Mouse (Mus musculus) myocyte (in vitro differentiated cells): ENCODE results near the gene Ttc23l. TPM values are rescaled to one million over a fixed set of nuclear protein-coding genes. Genes with fewer than 3 reads are reported as not detected.

ENCODE experiments used
- H3K27me3 ChIP-seq: one replicate; pipeline ENCODE4 v1.6.1; 2011; ENCODE audit not compliant: control insufficient read depth, insufficient read depth, insufficient read length
- H3K36me3 ChIP-seq: one replicate; pipeline ENCODE4 v1.6.1; 2011; ENCODE audit not compliant: control insufficient read depth, insufficient read depth
- H3K4me2 ChIP-seq: one replicate; pipeline ENCODE4 v1.6.1; 2011; ENCODE audit warnings: low read depth, control low read depth
- H3K4me3 ChIP-seq: one replicate; pipeline ENCODE4 v1.5.1; 2011; ENCODE audit warnings: mild to moderate bottlenecking, control low read depth, moderate library complexity
- H3K79me2 ChIP-seq: one replicate; pipeline ENCODE4 v1.6.1; 2011; ENCODE audit not compliant: control insufficient read depth, insufficient read depth
- H3ac ChIP-seq: one replicate; pipeline ENCODE4 v1.6.1; 2011; ENCODE audit not compliant: control insufficient read depth, insufficient read length
- CEBPB ChIP-seq: IDR thresholded peaks from 2 replicates; pipeline ENCODE4 v1.6.1; 2011; ENCODE audit warnings: mild to moderate bottlenecking, moderate library complexity; ENCODE audit not compliant: poor library complexity, insufficient read depth, severe bottlenecking
- E2F4 ChIP-seq: IDR thresholded peaks from one replicate; pipeline ENCODE4 v1.6.1; 2011; ENCODE audit warnings: mild to moderate bottlenecking, control low read depth, moderate library complexity; ENCODE audit not compliant: insufficient read depth
- MAX ChIP-seq: IDR thresholded peaks from one replicate; pipeline ENCODE4 v1.6.1; 2011; ENCODE audit warnings: low read depth, mild to moderate bottlenecking, control low read depth
- MYOD1 ChIP-seq, 3 experiments: IDR thresholded peaks; one replicate each; pipeline ENCODE4 v1.6.1; 2011; ENCODE audit warnings: control low read depth in 2 of 3, low read depth in 2 of 3, mild to moderate bottlenecking in 2 of 3, moderate library complexity in 1 of 3; ENCODE audit not compliant: insufficient read length in 2 of 3, control insufficient read depth in 1 of 3
- MYOG ChIP-seq, 3 experiments: IDR thresholded peaks; one replicate each; pipeline ENCODE4 v1.6.1; 2011; ENCODE audit warnings: control low read depth in 2 of 3, low read depth in 2 of 3, mild to moderate bottlenecking in 2 of 3; ENCODE audit not compliant: insufficient read length in 2 of 3, control insufficient read depth in 1 of 3, insufficient read depth in 1 of 3
- POLR2A ChIP-seq: IDR thresholded peaks from one replicate; pipeline ENCODE4 v1.6.1; 2011; ENCODE audit warnings: low read depth, mild to moderate bottlenecking, control low read depth, moderate library complexity; ENCODE audit not compliant: insufficient read length
- POLR2AphosphoS2 ChIP-seq: IDR thresholded peaks from one replicate; pipeline ENCODE4 v1.6.1; 2011; ENCODE audit warnings: low read depth, control low read depth; ENCODE audit not compliant: insufficient read length
- REST ChIP-seq: IDR thresholded peaks from one replicate; pipeline ENCODE4 v1.6.1; 2011; ENCODE audit warnings: mild to moderate bottlenecking, control low read depth, moderate library complexity; ENCODE audit not compliant: insufficient read depth, insufficient read length
- SRF ChIP-seq: IDR thresholded peaks from one replicate; pipeline ENCODE4 v1.6.1; 2011; ENCODE audit warnings: low read depth; ENCODE audit not compliant: control insufficient read depth, insufficient read length
- TCF12 ChIP-seq: IDR thresholded peaks from one replicate; pipeline ENCODE4 v1.6.1; 2011; ENCODE audit warnings: mild to moderate bottlenecking, control low read depth; ENCODE audit not compliant: poor library complexity, insufficient read depth, severe bottlenecking
- TCF3 ChIP-seq: IDR thresholded peaks from one replicate; pipeline ENCODE4 v1.6.1; 2011; ENCODE audit warnings: low read depth, control low read depth; ENCODE audit not compliant: insufficient read length
- USF1 ChIP-seq: IDR thresholded peaks from one replicate; pipeline ENCODE4 v1.6.1; 2011; ENCODE audit warnings: low read depth, mild to moderate bottlenecking, control low read depth, moderate library complexity
- polyA plus RNA-seq: library from polyadenylated mRNA; unstranded; fragments of >200 nt; fragmentation: generic; extraction: Trizol; gene quantifications from one replicate; pipeline ENCODE4 v1.2.1, GENCODE M21; 2012; ENCODE audit warnings: missing spikeins

Gene Ttc23l
- polyA plus RNA-seq, 1 experiment: not detected

- Histone ChIP-seq H3K4me2 (peak overlapping the region; percentile 83), H3K27me3 (no peaks in the 10 kb centered on the region), H3ac (peak overlapping the region; percentile 64), H3K79me2 (peaks cover 52% of the 10 kb centered on the region), H3K4me3 (peak overlapping the region; percentile 93), H3K36me3 (peaks cover 18% of the 10 kb centered on the region)
- TF ChIP-seq MAX (peak; percentile 60), USF1 (no peak)
Measured at GRCm38 (mm10) chr15:10486365-10486839, 72.1 kb downstream of the Ttc23l start.

- H3K36me3 ChIP-seq: peaks cover 25% of the 10 kb centered on the region
- H3K4me3 ChIP-seq: peak within 1 kb of the TSS; percentile 93
- peak within 1 kb of the TSS; percentile 93 for H3K4me2 ChIP-seq
- TF ChIP-seq MAX (peak; percentile 93), TCF12 (no peak), CEBPB (0 out of 2 replicates have a peak, but pooled peaks have one; percentile 19), REST (peak; percentile 34), E2F4 (peak; percentile 88), MYOD1 (IDR thresholded peaks at IDR 0.05; ENCODE audit: control insufficient read depth in 1 of 3, insufficient read length in 2 of 3, low read depth in 2 of 3) (no peak), POLR2AphosphoS2 (peak; percentile 88), USF1 (no peak), MYOG (IDR thresholded peaks at IDR 0.05; ENCODE audit: control insufficient read depth in 1 of 3, insufficient read depth in 1 of 3, insufficient read length in 2 of 3, low read depth in 2 of 3) (peak in 2 of 3 experiments; percentile 10 to 58), TCF3 (no peak), SRF (peak; percentile 83), POLR2A (peak; percentile 89)
- H3ac ChIP-seq: peak within 1 kb of the TSS; percentile 64
- no peaks in the 10 kb centered on the region for H3K27me3 ChIP-seq
- peaks cover 57% of the 10 kb centered on the region for H3K79me2 ChIP-seq
Measured at GRCm38 (mm10) chr15:10485484-10486364, 72.7 kb downstream of the Ttc23l start, which contains the start of the genes Brix1 and Rad1. Gene Brix1, minus strand, starts transcription at chr15:10485947. Gene Rad1, plus strand, starts transcription at chr15:10486018.

GRCm38 (mm10) chr15:10470941-10471340 is 87.5 kb downstream of the Ttc23l start:
- H3ac ChIP-seq: no peak overlapping the region
- peaks cover 14% of the 10 kb centered on the region for H3K36me3 ChIP-seq
- H3K79me2 ChIP-seq: peaks cover 32% of the 10 kb centered on the region
- H3K27me3 ChIP-seq: no peaks in the 10 kb centered on the region
- peak overlapping the region; percentile 36 for H3K4me3 ChIP-seq
- H3K4me2 ChIP-seq: peak overlapping the region; percentile 81
- TF ChIP-seq USF1: no peak
- TF ChIP-seq REST: no peak
- no peak for TF ChIP-seq MYOG (IDR thresholded peaks at IDR 0.05; ENCODE audit: control insufficient read depth in 1 of 3, insufficient read depth in 1 of 3, insufficient read length in 2 of 3, low read depth in 2 of 3)
- no peak for TF ChIP-seq CEBPB
- no peak for TF ChIP-seq MAX
- no peak for TF ChIP-seq POLR2AphosphoS2
- no peak for TF ChIP-seq POLR2A
- TF ChIP-seq MYOD1 (IDR thresholded peaks at IDR 0.05; ENCODE audit: control insufficient read depth in 1 of 3, insufficient read length in 2 of 3, low read depth in 2 of 3): no peak
- TF ChIP-seq E2F4: no peak
- TF ChIP-seq SRF: no peak
- no peak for TF ChIP-seq TCF12
- no peak for TF ChIP-seq TCF3

- peak within 1 kb of the TSS; percentile 99 for H3K4me2 ChIP-seq
- peaks cover 35% of the 10 kb centered on the region for H3K79me2 ChIP-seq
- H3ac ChIP-seq: peak within 1 kb of the TSS; percentile 42
- TF ChIP-seq SRF (no peak), POLR2A (peak; percentile 84), MYOG (IDR thresholded peaks at IDR 0.05; ENCODE audit: control insufficient read depth in 1 of 3, insufficient read depth in 1 of 3, insufficient read length in 2 of 3, low read depth in 2 of 3) (peak in 1 of 3 experiments; percentile 7), TCF12 (no peak), USF1 (no peak), POLR2AphosphoS2 (peak; percentile 95), MYOD1 (IDR thresholded peaks at IDR 0.05; ENCODE audit: control insufficient read depth in 1 of 3, insufficient read length in 2 of 3, low read depth in 2 of 3) (peak in 1 of 3 experiments; percentile 7)
- H3K4me3 ChIP-seq: peak within 1 kb of the TSS; percentile 36
- H3K36me3 ChIP-seq: peaks cover 7% of the 10 kb centered on the region
- H3K27me3 ChIP-seq: no peaks in the 10 kb centered on the region
Measured at GRCm38 (mm10) chr15:10470151-10470831, 88.2 kb downstream of the Ttc23l start, which contains the start of gene Dnajc21. Gene Dnajc21, minus strand, starts transcription at chr15:10470516.
